Mouse (Mus musculus) ovary, adult 18-20 months (tissue): ENCODE results near the gene Ppfibp2.

Experiments
- DNase-seq: peaks from one replicate; pipeline ENCODE4 v3.0.0; 2022; ENCODE audit warnings: low spot score, mixed read lengths

The Ppfibp2 gene

DNA sequence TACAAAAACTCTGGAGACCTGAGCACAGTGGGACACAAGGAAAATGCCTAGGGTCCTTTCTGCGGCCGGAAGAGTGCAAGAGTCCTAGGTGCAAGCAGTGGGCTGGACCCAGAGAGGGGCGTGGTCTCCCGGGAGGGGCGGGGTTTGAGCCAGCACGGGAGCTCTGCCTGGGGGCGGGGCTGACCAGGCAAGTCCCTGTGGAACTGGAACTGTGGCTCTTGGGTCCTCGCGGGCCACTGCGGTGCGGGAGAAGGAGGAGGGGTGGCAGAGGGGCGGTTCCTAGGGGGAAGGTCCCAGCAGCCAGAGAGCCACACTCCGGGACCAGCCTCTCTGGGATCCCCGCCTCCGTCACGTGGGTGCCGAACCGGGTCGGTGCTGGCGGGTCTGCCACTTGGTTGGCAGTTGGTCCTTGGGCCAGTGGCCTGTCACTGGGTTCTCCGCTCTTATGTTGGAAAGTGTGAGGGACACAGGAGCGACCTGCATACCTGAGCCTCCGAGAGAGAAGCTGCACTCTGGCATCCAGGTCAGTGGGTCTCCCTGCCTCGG lies at the start of gene Ppfibp2:
Gene Ppfibp2, plus strand, starts transcription at position 351 of the 546 bp plus-strand sequence.
- DNase-seq, result peak; percentile 92

DNA sequence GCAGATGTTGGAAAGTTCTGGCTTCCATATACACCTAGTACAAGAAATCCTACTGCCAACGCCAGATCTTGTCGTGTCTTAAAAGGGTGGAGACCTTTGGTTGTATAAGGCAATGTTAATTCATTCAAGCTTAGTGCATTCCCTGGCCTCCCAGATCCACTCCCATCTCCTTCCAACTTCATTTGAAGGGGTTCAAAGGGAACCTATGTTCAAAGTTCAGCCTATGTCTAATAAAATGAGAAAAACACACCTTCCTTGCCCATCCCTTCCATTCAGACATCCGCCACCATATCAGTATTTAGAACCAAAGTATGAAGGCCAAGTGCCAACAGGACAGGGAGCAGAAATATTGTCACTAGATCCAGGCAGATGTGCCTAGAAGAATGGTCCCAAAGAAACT lies 47.1 kb upstream of the Ppfibp2 start:
- DNase-seq, result no peak

DNA sequence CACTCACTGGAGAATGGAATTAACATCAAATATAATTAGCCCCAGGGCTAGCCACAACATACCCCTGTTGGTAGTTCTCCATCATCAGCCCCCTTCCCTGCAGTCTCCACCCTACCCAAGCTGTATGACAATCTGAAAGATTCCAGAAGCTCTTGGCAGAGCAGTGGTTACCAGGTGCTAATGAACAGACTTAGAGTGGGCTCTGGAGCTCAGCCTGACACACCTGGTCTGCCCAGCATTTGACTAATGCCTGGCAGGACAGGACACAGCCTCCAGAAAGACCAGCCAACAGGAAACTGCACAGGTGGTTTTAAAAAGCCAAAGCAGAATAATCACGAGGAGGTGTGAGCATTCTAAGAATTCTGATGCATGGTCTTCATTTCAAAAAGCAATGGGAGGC lies 41.5 kb upstream of the Ppfibp2 start:
- DNase-seq, result no peak

DNA sequence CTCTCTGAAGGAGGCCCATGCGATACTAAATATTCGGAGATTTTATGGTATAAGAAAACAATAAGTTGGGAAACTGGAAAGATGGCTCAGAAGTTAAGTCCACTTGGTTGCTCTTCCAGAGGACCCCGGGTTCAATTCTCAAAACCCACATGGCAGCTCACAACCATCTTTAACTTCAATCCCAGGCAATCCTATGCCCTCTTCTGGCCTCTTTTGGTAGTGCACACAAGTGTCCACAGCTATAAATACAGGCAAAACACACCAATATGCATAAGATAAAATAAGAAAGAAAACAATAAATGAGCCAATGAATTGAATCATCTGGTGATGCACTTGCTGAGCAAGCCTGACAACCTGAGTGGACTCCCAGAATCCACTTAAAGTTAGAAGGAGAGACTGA lies 39.1 kb upstream of the Ppfibp2 start:
- no peak for DNase-seq

DNA sequence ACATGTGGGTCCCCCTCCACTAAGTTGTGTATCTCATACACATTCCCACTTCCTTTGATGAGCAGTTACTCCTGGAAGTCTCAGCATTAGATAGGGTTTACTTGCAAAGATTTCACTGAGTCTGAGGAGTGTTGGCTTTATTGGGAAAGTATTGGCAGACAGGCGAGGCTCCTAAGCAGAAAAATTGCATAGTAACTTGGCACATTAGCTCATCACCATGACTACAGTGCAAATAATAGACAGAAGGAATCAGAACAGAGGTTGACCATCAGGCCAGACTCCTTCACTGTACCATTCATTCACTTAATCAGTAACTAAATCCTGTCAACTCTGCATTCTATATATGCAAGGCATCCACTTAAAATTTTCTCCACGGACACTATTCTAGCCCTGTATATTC lies 34.3 kb upstream of the Ppfibp2 start:
- DNase-seq, result no peak

DNA sequence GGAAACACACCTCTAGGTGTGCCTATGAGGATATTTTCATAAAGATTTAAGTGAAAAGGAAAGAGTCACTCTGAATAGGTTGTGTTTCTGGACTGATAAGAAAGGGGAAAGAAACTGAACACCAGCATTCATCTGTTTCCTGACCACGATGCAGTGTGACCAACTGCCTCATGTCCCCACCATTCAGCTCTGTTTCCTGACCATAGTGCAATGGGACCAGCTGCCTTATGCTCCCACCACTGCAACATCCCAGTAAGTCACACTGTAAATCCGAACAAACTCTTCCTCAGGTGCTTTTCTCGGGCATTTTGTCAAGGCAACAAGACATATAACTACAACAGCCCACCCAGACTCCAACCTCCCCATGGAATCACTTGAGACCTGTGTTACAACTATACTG lies 33.4 kb upstream of the Ppfibp2 start:
- no peak for DNase-seq

DNA sequence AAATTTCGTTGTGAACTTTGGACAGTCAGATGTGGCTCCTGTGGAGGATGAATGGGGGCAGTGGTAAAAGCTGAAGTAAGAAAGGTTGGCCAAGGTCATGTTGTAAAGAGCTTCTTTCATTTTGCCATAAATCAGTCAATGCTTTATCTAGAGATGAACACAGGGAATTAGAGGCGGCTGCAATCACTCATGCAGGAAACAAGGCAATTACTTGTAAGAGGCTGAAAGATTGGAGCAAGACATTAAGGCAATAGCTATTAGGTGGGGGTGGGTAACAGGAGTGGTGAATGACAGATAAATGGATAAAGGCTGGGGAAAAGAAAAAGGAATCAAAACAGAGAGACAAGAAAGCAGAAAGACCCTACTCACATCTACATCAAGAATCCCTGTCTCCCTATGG lies 31.3 kb upstream of the Ppfibp2 start:
- no peak for DNase-seq

DNA sequence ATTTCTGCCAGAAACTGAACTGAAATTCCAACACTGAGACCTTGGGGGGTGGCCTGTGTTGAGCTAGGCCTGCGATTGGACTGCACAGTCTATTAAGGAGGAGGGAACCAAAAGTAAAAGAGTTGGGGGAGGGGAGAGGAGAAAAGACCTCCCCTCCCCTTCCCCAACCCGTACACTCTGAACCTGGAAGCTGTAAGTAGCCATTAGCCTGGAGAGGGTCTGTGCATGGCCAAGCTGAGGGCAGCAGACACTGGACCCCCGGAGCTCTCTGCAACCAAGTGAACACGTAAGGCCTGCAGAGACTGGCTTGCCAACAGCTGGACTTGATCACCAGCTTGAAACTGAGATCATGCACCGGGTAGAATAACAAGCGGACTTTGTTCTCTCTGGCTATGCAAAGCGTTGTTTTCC lies 27.7 kb upstream of the Ppfibp2 start, which contains the start of gene Olfml1:
Gene Olfml1, plus strand, starts transcription at position 186 of the 411 bp plus-strand sequence.
- DNase-seq, result no peak

DNA sequence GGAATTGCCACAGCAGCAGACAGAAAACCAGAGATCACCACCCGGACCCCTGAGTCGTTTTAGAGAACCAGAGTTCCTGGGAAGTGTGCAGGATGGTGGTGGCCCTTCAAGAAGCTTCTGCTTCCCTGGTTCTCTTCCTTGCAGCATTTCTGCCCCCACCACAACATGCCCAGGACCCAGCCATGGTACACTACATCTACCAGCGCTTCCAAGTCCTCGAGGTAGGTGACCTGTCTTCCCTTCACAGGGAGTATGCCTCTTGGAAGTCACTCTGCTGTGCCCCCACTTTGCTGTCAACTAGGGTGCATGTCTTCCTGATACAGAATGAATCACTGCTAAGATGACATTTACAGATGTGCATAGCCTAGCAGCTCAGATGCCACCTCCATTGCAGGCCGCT lies 27.3 kb upstream of the Ppfibp2 start:
- DNase-seq, result no peak

DNA sequence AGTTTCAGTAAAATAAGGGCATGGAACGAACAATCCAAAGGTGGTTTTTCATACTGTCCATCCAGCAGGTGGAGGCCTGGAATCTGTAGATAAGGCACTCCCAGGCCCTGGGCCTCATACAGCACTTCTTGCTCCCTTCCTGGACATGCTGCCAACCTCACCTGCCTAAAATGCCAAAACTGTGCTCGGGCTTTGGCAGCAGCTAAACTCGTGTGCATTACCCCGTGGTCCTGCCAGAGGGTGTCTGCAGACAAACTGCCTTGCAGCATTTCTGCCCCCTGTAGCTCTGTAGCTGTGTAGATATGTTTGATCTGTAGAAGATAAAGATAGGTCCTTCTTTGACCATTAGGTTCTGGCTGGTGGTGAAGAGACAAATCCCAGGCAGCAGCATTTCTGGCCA lies 26.0 kb upstream of the Ppfibp2 start:
- DNase-seq, result no peak

DNA sequence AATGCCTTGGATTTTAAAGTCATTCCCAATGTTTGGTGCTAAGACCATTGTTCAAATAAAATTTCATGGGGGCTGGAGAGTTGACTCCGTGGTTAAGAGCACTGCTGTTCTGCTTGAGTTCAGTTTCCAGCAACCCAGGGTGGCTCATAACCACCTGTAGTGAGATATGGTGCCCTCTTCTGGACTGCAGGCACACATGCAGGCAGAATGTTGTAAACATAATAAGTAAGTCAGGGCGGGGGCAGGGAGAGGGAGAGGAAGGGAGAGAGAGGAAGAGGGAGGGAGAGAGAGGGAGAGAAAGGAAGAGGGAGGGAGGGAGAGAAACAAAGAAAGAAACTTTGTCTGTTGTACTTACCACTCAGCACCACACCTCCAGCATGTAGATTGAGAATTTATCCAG lies 21.2 kb upstream of the Ppfibp2 start:
- no peak for DNase-seq

DNA sequence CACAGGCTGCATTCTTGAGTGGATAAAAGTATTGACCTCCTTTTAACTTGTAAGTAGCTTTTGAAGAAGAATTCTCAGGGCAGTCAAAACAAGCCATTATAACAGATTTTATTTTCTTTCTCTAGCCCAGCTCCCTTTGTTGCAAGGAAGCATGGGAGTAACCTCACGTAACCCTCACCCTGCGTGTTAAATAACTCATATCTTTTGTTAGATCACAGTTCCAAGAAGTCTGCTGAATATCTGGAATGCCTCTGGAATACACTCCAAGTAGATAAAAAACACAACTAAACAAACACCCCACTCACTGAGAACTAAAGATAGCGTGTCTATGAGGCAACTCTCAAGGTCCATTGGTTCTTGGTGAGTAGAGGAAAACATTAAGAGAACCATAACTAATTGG lies 20.7 kb upstream of the Ppfibp2 start:
- no peak for DNase-seq

DNA sequence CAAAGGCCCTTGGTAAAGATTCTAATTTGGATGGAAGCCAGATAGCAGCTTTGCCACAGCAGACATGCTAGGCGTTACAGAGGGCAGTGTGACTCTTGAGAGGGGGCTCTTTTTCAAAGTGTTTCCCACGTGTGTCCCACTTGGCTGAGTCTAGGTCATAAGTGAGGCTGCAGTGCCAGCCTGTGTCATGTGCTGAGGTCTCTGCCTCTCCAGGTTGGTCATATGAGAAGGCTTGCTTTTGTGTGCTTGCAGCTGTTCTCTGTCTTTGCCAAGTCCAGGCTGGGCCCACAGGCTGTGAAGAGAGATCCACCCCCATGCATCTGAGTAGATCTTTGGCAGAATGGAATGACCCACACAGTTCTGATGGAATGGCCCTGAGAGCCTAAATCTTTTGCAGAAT lies 2.4 kb upstream of the Ppfibp2 start:
- no peak for DNase-seq

DNA sequence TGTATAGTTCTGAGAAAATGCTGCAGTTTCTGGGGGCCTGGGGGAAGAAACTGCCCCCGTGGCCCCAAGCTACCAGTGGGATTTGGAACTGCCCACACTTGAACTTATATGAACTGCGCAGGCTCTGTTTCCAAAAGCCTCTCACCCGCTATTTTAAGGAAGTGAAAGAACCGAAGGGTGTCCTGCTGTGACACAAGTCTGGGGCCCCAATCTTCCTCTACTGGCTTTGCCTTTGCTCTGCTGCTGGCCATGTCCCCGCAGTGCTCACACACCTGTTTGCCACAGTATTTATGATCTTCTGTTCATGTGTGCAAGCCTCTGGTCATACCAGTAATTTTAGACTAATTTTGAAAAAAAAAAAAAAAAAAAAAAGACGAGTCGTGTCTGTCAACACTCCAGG lies 1.1 kb upstream of the Ppfibp2 start:
- DNase-seq, result no peak

DNA sequence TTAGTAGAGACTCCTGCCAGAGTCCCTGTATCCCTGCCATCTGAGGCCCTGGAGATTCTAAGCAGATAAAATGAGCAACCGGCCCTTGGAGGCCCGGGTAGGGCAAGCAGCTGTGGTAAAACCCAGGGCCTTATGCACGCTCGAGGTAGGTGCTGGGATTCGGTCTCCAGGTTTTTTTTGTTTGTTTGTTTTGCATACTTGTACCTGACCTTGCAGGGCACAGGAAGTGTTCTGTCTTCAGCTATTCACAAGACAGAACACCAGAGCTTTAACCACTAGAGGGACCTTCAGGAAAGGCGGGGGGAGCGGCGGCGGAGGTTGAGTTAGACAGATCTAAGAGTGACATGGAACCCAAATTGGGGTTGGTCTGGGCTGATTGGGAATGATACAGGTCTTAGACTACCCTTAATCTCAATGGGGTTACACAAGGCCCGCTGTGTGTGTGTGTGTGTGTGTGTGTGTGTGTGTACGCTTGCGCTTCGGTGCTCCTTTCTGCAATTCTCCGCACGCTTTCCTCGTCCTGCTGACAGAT lies 616 bp upstream of the Ppfibp2 start:
- peak; percentile 20 for DNase-seq

DNA sequence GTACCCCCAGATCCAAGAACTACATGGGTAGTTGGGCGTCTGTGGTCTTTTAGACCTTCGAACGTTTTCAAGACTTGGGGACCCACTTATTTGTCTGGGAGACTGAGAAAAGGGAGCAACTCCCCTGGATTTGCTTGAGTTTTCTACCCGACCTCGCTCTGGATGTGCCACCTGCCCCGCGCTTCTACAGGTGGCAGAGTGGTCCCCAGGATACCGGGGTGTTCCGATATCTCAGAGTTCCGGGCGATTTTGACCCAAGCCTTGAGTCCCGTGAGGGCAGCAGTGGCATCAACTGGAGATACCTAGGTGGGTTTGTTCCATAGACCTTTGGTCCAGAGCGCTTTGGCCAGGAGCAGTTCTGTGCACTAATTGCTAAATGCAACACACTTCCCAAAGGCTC lies 419 bp downstream of the Ppfibp2 start:
- DNase-seq, result no peak

DNA sequence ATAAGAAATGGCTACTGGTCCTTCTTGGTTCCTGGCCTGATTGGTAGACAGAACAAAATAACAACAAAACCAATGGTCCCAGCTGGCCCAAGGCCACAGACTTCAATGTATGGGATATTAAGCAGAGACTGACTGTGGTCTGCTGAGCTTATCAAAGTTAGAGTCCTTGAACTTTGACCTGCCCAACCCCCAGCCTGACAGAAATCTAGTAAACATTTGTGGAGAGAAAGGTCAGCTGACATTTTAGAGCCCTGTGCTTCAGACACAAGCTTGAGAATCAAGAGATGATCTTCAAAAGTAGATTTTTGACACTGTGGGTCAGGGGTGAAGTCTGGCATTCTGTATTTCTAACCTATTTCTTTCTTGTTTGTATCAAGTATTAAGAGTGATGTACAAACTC lies 1.7 kb downstream of the Ppfibp2 start:
- DNase-seq, result no peak

DNA sequence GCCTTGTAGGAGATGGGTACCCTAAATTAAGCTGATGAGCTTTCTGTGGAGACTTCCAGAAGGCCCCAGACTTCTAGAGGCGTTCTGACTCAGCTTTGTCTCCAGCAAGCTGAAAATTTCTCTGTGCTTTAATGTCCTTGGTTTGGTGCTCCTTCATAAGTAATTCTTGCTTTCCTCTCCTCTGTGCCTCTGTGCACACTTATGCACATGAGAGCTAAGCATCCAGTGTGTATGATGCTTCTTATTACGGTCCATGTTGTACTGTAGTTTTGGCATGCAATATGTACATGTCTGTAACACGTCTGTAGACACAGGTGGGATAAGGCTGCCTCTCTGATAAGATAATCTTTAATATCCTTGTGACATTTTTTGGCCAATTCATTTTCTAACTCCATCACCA lies 2.9 kb downstream of the Ppfibp2 start:
- DNase-seq, result no peak

DNA sequence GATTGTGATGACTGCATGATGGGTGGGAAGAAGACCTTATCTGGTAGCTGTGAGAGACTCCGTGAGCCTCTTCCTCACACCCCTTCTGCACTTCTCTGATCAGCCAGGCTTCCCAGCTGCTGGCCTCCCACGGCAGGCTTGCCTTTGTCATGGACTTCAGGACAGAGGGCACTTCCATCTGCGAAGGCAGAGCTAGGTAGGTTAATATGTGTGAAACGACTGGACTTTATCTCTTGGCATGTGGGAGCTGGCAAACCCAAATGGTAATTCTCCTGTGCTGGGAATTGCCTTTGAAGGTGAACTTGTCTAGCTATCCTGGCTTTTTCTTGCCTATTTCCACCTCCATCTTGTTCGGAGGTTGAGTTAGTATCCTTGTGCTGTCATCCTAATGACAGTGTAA lies 5.6 kb downstream of the Ppfibp2 start:
- no peak for DNase-seq

DNA sequence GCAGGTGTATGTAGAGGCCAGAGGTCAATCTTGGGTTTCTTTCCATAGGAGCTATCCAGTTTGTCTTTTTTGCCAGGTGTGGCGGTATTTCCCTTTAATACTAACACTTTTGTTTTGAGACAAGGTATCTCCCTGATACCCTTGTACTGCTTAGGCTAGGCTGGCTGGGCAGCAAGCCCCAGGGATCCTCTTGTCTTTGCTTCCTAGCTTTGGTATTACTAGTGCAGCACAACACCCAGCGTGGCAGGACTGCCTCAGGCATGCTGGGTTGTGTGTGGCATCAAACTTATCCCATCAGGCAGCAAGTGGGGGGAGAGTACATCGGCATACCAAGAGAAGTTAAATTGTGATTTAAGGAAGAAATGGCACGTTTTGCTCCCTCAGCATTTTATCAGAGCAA lies 7.5 kb downstream of the Ppfibp2 start:
- no peak for DNase-seq

DNA sequence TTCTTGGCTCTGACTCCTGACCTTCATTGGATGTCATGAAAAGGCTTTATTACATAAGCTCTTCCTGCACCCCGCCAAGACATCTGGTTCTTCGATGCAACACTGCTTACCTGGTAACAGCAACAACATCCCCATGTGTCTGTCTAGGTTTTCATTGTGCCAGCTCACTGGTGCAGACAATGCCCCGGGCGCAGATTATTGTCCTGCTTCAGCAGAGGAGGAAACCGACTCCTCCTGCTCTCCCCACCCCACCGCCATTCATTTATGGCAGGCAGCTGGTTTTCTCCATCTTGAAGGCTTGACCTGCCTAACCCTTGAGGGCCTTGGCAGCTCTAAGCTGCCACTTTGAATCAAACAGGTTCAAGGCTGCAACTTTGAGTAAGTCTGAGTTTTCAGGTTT lies 7.9 kb downstream of the Ppfibp2 start:
- no peak for DNase-seq

DNA sequence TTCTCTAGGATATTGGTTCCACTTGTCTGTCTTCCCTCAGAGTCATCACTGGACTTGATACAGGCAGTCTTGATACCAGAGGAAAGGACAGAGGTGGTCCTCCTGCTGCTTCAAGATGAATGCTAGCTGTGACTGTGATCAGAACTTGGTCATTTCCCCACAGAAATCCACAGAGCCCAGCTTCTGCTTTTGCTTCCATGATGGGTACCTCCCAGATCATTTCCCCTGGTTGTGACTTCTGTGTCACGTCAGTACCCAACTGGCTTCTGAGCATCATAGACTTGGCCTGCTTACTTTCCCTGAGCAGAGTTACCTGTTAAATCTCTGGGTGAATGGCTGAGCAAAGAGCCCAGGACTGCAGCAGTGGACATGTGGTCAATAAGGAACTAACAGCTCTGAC lies 12.8 kb downstream of the Ppfibp2 start:
- DNase-seq, result no peak

DNA sequence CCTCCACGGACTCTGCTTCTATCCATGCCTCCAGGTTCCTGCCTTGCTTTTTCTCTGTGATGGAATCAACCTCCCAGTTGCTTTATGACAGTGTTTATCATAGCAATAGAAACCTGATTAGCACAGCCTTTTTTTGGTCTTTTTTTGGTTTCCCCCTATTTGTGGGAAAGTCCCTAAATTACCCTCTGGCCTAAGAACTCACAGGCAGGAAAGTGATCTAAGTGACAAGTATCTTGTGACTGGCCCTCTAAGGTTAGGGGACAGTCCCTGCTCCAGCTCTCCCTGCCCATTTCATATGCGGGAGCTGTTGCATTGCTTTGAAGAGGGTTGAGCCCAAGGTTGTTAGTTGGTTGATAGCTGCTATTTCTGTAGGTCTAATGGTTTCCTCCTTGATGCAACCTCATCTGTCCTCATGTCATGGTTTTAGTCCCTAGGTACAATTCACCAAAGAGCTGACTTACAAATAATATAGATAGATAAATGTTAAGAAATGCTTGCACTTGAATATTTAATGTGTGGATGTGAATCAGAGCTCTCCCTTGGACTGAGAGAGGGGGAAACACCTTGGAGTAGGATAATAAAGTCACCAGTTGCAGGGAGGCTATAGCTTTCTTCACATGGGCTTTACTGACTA lies 14.7 kb downstream of the Ppfibp2 start:
- no peak for DNase-seq

DNA sequence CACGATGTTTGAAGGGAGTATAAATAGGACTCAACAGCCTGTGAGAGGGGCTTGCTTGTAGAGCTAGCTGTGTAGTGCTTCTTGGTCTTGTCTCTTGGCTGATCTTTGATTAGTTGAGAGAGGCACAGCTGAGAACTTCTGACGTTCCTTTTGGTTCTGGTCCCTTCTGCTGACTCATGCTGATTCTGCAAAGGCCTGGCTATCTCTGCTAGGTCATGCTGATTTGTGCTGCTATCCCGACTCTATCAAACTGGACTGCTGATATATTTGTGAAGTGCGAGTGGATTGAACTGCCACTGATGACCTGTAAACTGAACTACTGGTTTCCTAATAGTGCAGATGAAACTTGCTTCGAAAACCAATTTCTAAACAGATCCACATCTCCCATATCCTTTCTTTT lies 15.9 kb downstream of the Ppfibp2 start:
- no peak for DNase-seq
